Mouse (Mus musculus) heart, adult 8-10 months (tissue): ENCODE data around the gene Zfp607b. TPM values are rescaled to one million over a fixed set of nuclear protein-coding genes. Genes with fewer than 3 reads are reported as not detected.
A peak's percentile ranks its signal among the peaks of the same experiment; 100 is the strongest.

ENCODE experiments used
- DNase-seq: peaks from one replicate; pipeline ENCODE4 v3.0.0; 2022; ENCODE audit warnings: low spot score
- total RNA-seq, 4 experiments: library from RNA; stranded (reverse); gene quantifications; 2 replicates each; pipeline ENCODE4 v1.2.4; 2022

Zfp607b gene
- total RNA-seq, result 1 to 10 TPM in 1 of 4 experiments, under 1 TPM in 3; 0.56 to 1.9 (median 0.71) TPM

DNA sequence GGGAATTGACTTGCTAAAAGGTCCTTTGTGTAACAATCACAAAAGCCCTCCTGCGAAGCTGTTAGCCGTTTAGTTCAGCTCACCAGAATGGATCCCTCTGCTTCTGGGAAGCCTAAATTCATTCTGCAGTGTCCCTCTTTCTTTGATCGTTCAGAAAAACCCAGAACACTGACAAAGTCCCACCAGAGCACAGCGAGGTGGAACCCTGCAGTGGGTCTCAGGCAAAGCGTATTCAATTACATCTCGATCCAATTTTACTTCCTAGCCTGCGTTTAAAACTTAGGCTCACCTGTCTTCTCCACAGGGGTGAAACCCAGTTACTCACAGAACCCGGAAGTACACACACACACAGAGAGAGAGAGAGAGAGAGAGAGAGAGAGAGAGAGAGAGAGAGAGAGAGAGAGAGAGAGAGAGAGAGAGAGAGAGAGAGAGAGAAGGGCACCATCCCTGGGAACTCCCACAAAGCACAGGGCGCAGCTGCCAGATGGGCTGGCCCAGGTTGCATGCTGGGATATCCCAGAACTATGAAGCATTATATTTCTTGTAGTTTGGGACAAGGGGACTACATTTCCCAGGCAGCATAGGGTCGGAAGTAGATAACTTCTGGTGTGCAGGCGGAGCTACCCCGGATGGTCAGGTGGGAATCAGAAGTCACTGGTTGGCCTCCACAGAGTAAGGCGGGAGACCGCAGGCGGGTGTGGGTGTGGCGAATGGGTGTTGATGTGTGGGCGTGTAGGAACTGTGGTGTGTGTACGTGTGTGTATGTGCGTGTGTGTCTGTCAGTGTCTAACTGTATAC is at the start of gene Zfp607b:
Gene Zfp607b, plus strand, starts transcription at position 526 of the 798 bp plus-strand sequence.
- peak; percentile 97 for DNase-seq

DNA sequence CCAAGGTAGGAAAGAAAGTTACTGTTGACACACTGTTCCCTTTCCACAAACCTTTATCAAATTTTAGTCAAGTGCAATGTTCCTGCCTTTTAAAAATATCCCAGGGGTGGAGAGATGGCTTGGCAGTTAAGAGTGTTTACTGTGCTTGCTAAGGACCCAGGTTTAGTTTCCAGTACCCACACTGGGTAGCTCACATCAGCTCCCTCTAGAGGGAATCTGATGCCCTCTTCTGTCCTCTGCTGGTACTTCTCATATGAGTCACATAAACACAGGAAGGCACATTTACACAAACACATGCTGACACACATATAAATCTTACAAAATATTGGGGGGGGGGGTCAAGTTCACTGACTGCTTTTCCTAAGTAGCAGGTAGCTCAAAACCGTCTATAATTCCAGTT is 44.7 kb upstream of the Zfp607b start:
- no peak for DNase-seq

DNA sequence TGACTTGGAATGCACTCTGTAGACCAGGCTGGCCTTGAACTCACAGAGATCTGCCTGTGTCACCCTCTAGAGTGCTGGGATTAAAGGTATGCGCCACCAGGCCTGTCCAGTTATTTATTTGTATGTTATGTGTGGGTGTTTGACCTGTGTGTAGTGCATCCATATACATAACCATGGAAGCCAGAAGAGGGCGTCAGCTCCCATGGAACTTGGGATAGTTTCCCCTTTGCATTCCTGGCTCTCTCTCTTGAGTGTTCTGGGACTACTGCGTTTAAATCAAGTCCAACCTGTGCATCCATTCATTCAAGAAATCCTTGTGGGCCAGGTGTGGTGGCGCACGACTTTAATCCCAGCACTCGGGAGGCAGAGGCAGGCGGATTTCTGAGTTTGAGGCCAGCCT is 42.6 kb upstream of the Zfp607b start:
- DNase-seq, result no peak

DNA sequence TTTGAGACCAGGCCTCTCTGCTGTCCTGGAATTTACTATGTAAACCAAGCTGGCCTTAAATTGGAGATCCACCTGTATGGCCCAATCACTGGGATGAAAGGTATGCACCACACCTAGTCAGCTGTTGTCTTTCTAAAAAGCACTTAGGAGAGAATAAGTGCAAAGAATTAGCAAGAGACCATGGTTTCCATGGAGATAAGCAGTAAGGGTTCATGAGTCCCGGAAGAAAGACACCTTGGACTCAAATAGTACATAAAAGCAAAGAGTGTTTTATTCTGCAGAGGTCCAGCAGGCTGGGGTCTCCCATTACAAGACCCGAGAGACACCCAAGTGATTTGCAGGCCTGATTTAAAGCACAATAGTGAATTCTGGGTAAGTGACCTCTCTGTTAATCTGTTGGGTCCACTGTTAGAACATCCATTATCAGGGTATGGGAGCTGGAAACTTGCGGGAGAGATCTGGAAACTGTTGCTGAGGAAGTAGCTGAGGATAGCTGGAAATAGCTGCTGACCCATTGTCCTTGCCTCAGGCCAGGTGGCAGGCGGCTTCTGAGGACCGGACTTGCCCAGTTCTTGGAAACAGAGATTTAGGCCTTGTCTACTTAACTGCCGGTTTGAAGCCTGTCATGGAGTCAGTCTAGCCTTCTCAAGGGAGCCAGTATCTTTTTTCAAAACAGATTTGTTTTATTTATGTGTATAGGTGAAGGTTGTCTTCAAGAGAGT is 41.7 kb upstream of the Zfp607b start:
- no peak for DNase-seq

DNA sequence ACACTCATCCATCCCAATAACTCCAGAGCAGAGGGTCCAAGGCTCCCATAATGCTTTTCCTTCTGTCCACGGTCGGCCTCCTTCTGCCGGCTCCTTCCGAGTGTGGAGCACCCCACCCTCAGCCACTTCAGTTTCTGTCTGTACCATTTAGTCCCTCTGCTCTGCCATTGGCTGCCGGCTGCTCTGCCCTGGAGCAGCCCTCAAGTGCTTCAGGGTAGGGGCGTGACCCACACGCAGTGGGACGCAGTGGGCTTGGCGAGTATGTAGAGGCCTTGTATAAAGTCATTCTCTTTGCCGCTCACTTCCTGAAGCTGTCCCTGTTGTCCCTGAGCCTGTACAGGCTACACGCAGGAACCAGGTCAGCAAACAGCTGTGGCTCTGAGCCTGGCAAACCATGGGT is 39.4 kb upstream of the Zfp607b start:
- no peak for DNase-seq

DNA sequence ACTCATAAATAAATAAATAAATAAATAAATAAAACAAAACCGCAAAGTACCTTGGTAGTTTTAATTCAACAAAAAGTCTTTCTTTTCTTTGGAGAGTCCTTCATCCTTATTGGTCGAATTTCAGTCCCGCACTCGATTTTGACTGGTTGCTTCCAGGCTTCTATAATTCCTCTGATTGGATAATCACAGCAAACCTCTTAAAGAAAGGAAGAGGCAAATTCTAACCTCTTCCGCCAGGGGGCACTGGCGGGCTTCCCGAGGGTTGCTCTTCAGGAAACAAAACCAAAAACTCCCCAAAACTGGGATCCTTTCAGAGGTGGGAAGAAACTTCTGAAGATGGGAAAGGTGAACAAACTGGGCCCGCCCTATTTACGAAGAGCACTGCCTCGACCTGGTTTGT is 38.2 kb upstream of the Zfp607b start:
- peak; percentile 38 for DNase-seq

DNA sequence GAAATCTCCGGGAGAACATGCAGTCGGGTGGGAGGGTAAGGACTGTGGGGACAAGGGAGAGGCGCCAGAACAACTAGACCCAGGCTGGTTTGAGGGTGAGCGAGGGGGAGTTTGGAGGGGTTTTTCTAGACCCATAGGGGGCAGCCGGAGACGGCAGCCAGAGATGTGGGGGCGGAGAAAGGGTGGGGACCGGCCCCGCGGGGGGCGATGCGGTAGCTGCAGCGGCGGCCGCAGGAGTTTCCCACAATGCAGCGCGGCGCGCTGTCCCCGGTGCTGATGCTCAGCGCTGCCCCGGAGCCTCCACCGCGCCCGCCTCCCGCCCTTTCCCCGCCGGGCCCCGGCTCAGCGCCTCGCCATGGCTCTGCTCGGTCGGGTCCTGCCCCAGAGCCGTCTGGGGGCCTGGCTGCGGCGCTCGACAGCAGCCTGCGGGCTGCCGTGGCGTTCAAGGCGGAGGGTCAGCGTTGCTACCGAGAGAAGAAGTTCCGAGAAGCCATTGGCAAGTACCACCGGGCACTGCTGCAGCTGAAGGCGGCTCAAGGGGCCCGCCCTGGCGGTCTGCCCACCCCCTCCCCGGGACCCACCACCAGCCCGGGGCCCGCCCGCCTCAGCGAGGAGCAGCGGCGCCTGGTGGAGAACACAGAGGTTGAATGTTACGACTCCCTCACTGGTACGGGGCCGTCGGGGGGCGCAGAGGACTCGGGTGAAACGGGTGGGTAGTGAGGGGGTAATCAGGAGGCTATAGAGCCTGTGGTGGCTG is 35.3 kb upstream of the Zfp607b start, which contains the start of gene Ttc9b:
Gene Ttc9b, plus strand, starts transcription at position 235 of the 757 bp plus-strand sequence.
- DNase-seq, result no peak

DNA sequence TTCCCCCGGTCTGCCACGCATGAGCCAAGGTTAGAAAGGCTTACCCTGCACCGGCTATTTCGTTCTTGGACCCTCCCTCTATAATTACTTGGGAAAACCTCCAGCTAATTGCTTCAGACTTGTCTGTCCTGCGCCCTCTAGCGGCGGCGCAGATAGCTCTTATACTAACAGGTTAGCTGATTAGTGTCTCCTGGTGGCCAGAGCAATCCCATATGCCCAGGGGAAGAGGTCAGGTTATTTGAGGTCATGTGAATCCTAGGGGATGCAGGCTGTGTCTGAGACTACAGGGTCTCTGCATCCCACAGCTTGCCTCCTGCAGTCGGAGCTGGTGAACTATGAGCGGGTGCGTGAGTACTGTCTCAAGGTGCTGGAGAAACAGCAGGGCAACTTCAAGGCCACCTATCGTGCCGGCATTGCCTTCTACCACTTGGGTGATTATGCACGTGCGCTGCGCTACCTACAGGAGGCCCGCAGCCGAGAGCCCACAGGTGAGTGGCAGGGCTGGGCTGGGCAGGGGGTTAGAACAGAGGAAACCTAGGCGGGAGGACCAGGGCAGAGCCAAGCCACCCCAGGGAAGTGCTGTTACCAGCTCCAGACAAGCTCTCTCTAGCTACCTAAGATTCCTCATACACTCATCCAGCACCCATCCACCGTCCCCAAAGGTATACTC is 34.4 kb upstream of the Zfp607b start:
- no peak for DNase-seq

DNA sequence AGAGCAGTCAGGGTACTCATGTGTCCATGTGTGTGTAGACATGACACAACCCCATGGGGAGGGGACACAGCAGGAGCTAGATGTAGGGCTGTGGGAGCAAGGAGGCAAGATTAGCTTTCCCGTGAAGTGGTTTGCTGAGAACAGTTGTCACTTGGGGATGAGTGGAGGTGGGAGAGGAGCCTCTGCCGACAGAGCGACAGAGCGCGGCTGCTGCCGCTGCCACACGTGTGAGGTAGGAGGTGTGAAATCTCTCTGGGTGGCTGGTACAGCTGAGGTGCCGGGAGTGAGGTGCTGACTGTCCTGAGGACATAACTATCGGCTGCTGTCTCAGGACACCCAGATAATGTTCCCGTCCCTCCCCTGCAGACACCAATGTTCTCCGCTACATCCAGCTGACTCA is 33.6 kb upstream of the Zfp607b start:
- DNase-seq, result no peak

DNA sequence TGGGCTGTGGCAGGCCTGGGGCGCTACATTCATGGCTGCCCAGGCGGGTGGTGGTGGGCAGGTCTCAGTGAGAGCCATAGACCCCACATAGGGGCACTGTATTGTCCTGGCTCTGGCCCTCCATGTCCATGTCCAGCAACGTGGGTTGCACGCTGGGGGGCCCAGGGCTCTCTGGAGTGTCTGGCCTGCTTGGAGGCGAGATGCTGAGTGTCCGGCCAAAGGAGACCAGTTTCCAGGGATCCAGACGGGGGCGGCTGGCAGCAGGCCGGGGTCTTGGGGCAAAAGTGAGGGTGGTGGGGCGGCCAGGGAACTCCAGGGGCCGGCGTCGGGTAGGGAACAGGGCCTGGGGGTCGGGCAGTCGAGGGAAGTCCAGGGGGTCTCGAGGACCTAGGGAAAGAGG is 32.5 kb upstream of the Zfp607b start:
- DNase-seq, result no peak

DNA sequence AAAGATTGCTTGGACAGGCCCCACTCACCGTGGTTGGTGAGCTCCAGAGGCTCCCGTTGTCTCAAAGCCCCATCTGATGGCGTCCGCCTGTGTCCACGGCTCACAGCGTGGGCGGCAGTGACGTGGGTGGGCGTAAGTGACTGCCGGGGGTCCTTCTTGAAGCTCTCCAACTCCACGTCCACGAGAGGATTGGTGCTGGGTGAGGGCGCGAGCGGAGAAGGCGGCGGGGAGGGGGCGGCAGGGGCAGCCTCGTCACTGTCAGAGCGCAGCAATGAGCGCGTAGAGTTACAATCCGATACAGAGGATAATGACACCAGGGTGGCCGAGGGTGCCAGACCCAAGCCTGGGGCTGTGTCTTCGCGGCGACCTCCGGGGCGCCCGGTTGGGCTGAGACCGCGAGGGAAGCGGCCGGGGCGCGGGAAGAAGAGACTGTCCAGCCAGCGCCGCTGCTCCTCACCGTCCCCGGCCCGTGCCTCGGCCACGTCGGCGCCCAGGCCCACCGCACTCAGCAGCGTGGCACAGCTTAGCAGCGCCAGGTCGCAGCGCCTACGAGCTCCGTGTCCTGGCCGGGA is 31.2 kb upstream of the Zfp607b start:
- DNase-seq, result no peak

DNA sequence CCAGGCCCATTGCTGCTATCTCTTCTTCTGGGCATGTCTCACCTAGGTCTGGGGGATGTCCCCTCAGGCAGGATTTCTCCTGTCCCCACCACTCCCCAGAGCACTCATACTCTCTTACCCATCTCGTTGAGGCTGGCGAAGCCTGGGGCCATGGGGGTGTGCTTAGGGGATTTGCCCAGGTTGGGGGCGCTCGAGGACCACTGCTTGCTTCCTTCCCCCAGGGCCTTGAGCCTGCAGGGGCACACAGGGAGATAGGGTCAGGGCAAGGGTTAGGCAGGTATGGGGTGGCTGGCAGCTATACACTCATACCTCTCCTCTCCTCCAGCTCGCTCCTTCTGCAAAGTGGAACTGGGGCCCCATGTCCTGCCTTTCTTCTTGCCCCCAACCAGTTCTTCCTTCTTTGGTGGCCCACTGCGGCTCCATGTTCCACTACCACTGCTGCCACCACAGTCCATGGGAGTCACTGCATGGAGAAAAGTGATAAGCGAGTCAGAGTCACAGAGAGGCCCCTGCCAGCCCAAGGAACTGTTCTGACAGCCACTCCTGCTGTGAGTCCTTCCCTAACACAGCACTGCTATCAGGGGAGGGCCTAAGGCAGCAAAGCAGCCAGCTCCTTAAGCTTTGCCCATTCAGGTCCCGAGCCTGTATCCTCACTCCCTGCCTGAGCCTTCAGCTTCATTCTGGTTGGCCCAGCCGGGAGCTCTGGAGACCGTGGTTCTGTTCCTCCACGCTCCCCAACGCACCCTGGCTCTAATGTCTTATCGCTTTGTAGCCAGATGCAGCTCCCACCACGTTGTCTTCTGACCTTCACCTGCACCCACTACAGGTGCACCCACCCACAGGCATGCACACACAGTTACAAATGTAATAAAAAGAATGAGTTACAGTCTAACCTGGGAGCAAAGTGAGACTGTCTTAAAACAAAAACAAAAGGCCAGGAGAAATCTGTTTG is 30.2 kb upstream of the Zfp607b start:
- no peak for DNase-seq

DNA sequence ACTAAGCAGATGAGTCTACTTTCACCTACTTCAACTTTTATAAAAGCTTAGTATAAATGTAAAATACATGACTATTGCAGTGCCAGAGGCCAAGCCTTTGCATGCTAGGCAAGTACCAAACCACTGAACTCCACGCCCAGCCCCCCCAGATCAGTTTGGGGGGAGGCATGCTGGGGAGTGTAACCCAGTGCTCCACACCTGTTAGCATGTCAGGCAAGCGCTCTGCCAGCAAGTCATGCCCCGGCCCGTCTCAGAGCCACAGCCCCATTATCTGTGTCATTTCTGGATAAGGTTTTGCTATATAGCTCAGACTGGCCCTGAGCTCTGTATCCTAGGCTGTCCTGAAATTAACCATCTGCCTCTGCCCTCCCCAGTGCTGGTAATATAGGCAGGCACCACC is 27.1 kb upstream of the Zfp607b start:
- DNase-seq, result no peak

DNA sequence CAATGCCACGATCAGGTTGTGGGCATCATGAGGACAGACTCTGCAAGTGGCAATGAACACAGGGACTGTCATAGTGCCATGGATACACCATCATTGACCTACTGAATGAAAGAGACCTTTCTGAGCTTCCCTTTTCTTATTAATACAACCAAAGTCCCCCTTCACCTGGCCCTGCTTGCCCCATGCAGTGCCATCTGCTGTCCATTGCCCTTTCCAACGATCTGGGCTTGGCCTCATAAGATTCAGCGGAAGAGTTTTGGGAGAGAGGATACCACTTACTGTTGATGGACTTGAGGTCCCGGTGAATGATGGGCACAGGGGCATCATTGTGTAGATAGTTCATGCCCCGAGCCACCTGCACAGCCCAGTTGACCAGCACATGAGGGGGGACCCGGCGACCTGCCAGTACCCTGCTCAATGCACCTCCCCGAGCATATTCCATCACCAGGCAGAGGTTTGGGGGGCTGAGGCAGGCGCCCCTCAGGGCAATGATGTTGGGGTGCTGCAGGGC is 16.0 kb upstream of the Zfp607b start:
- DNase-seq, result no peak

DNA sequence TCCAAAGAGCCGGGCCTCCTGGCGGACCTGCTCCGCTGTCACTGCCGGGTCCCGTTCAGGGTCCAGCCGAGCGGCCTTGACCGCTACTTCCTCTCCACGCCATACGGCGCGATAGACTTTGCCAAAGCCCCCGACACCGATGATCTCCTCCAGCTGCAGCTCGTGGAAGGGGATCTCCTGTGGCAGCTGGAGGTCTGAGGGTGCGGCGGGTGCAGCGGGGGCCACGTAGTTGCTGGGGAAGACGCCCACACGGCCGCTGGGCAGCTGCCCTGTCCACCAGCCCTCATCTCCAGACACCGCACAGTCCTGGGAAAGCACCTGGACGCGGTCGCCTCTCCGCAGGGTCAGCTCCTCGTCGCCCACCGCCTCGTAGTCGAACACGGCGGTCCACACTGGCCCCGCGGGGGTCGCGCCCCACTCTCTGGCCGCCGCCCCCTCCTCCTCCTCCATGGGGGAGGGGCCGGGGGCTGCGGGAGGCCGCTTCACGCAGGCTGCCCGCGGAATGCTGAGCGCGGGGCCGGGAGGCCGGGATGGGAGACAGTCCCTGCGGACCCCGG is 15.5 kb upstream of the Zfp607b start:
- no peak for DNase-seq

DNA sequence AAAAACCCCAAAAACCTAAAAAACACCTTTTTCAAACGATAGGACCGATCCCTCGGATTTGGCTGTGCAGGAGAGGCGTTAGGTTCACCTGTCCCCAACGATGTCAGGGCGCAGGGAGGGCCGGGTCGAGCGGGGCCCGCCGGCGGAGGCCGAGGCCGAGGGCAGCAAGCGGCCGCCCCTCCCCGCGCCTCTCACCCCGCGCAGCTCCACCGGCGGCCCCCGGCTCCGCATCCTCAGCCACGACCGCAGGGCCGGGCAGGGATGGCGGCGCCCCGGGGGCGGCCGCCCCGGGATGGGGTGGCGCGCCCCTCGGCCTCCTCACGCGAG is 15.0 kb upstream of the Zfp607b start:
- DNase-seq, result no peak

DNA sequence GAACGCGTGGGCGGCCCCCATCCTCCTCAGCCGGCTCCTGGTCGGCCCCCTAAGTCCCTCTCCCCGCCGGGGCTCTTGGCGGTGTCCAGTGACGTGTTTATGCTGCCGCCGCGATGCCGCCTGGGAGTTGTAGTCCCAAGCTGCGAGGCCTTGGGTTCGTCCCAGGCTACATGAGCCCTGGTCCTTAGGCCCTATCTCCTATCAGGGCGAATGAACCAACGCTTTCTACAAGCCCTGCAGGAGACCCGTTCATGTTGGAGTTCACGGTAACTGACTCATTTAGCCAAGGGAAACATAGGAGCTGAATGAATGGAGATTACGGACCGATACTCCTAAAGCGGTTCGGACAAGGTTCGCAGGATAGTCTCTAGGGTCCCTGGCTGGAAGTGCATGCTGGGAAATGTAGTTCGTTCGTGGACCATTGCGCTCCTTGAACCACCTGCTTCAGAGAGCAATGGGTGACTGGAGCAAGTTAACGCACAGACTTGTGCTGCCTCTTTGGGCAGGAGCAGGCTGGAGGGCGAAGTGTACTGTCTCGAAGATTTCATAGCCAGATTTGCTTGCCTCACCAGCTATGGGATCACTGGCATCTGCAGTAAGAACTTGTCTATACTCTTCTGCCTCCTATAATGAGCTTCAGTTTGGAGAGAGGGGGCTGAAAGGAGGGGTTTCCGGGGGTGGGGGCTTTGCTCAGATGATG is 14.5 kb upstream of the Zfp607b start, which contains the start of gene Map3k10:
Gene Map3k10, minus strand, starts transcription at position 77 of the 700 bp plus-strand sequence.
- DNase-seq, result peak; percentile 93

DNA sequence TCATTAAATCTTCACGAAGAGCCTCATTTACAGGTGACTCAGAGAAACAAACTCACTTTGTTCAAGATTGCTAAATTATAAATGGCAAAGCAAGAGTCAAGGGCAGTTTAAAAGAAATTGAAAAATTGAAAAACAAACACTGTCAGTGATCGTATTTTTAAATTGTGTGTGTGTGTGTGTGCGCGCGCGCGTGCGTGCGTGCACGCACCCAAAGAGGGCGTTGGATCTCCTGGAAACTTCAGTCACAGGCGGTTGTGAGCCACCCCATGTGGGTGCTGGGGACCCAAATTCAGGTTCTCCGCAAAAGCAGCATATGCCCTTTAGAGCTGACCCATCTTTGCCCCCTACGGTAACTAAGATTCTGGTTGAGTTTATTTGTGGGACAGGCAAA is 13.9 kb upstream of the Zfp607b start:
- DNase-seq, result no peak

DNA sequence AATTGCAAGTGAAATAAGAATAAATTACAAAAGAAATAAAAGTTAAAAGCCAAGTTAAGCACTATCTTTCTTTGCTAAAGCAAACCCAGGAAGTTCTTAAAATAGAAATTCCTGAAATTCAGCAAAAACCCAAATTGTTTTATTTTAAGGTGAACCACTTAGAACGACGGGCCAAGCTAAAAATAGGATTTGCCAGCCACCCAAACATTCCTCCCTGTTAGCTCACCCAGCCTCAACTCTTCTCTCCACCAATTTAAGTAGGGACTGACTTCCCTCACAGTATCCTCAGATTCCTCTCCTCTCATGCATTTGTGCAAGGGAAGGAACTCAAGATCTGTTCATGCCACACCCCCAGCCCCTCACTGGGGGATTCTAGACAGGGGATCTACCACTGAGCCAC is 5.9 kb upstream of the Zfp607b start:
- DNase-seq, result no peak
